Mouse (Mus musculus) E14TG2a.4 (cell line): ENCODE data around the gene Rnft1.

Experiments
- CTCF ChIP-seq: conservative IDR thresholded peaks from 2 replicates; pipeline ENCODE4 v1.5.1; 2014; ENCODE audit warnings: low read length
- POU5F1 ChIP-seq: IDR thresholded peaks from 2 replicates; pipeline ENCODE4 v1.6.1; 2014; ENCODE audit warnings: low read length, borderline replicate concordance

GRCm38 (mm10) chr11:86457545-86457944 is 26.9 kb upstream of the Rnft1 start:
- TF ChIP-seq CTCF, result no peak
- no peak for TF ChIP-seq POU5F1
